Comparison of ENCODE assay signal across 8 mouse cellular contexts in the genomic region with DNA sequence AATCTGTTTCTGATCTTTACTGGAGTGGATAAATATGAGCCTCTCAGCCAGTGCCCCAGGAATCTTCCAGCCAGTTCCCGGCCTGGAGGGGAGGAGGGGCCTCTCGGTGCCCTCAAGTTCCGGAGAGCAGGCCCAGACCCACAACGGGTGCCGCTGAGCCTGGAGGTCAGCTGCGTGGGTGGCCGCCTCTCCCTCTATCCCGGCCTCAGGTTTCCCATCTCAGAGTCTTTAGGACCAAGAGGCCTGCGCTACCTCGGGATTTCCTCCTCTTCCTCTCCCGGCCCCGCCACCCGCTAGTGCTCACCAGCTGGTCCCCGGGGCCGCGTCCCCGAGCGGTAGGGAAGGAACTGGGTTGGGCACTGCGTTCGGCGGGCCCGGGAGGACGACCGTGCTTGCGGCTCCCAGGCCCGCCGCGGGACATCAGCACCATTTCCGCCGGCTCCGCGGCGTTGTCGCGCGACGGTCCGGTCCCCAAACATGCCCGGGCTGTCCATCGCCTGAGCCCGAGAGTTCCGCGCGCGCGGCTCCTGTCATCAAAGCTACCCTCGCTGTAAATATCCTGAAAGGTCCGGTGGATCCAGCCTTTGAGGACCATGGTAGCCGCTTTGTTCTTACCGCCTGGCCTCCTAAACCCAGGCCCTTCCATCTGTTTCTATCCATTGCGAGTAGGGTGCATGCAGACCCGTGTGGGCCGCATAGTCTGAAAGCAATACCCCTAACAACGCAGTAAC. TPM values are rescaled to one million over a fixed set of nuclear protein-coding genes. Genes with fewer than 3 reads are reported as not detected.
DNase-seq lines count a peak whose midpoint lies in the region; ATAC-seq and TF ChIP-seq lines count a peak whose summit lies in the region.

No protein-coding gene starts in this region.

- peak overlapping the region; percentile 95 for H3K9ac ChIP-seq in embryonic facial prominence, embryonic 14.5 days (ENCODE audit: low read depth, low read length)
- peak overlapping the region; percentile 93 for H3K9ac ChIP-seq in heart, embryonic 13.5 days
- peak overlapping the region; percentile 98 for H3K9ac ChIP-seq in kidney, postnatal 0 days (ENCODE audit: low read depth, low read length)
- peak overlapping the region; percentile 96 for H3K9ac ChIP-seq in neural tube, embryonic 15.5 days (replicated peaks)

- TF ChIP-seq CTCF in kidney, postnatal 0 days (IDR thresholded peaks at IDR 0.05; ENCODE audit: low read depth) = no peak
- TF ChIP-seq CTCF in testis, adult 2 months (IDR thresholded peaks at IDR 0.05; ENCODE audit: control insufficient read depth, insufficient read depth, insufficient replicate concordance, low read depth, low read length) = no peak

- 3% methylated on average over 48 of the region's 54 CpGs for WGBS in embryonic facial prominence, embryonic 14.5 days
- WGBS in heart, embryonic 13.5 days = 3% methylated on average over 53 of the region's 54 CpGs
- 2% methylated on average over 53 of the region's 54 CpGs for WGBS in kidney, postnatal 0 days
- 3% methylated on average over 49 of the region's 54 CpGs for WGBS in neural tube, embryonic 15.5 days

- H3K4me2 ChIP-seq in embryonic facial prominence, embryonic 14.5 days (ENCODE audit: low read depth, low read length) = peak overlapping the region; percentile 58
- H3K4me2 ChIP-seq in heart, embryonic 13.5 days = peak overlapping the region; percentile 76
- peak overlapping the region; percentile 77 for H3K4me2 ChIP-seq in kidney, postnatal 0 days (ENCODE audit: low read length)
- peak overlapping the region; percentile 74 for H3K4me2 ChIP-seq in neural tube, embryonic 15.5 days

- peak overlapping the region; percentile 94 for H3K27ac ChIP-seq in embryonic facial prominence, embryonic 14.5 days (replicated peaks; ENCODE audit: low read depth, low read length)
- peak overlapping the region; percentile 90 for H3K27ac ChIP-seq in heart, embryonic 13.5 days (replicated peaks)
- peak overlapping the region; percentile 96 for H3K27ac ChIP-seq in kidney, postnatal 0 days
- H3K27ac ChIP-seq in neural tube, embryonic 15.5 days (replicated peaks) = peak overlapping the region; percentile 85
- H3K27ac ChIP-seq in testis, adult 2 months (ENCODE audit: control insufficient read depth, insufficient read depth, low read depth, low read length) = peak overlapping the region; percentile 79

- H3K4me1 ChIP-seq in embryonic facial prominence, embryonic 14.5 days (ENCODE audit: control insufficient read depth, insufficient read depth, low read length) = peaks cover 18% of the 10 kb centered on the region
- peaks cover 18% of the 10 kb centered on the region for H3K4me1 ChIP-seq in heart, embryonic 13.5 days
- peaks cover 7% of the 10 kb centered on the region for H3K4me1 ChIP-seq in kidney, postnatal 0 days (replicated peaks; ENCODE audit: insufficient read depth, low read length)
- peaks cover 24% of the 10 kb centered on the region for H3K4me1 ChIP-seq in neural tube, embryonic 15.5 days
- peaks cover 7% of the 10 kb centered on the region for H3K4me1 ChIP-seq in testis, adult 2 months (ENCODE audit: control insufficient read depth, insufficient read depth, low read length)

- H3K36me3 ChIP-seq in embryonic facial prominence, embryonic 14.5 days (ENCODE audit: control insufficient read depth, insufficient read depth, low read length) = peaks cover 10% of the 10 kb centered on the region
- peaks cover 31% of the 10 kb centered on the region for H3K36me3 ChIP-seq in heart, embryonic 13.5 days
- peaks cover 9% of the 10 kb centered on the region; the same call in 1 of the 2 replicates for H3K36me3 ChIP-seq in kidney, postnatal 0 days (ENCODE audit: insufficient read depth, low read length)
- H3K36me3 ChIP-seq in neural tube, embryonic 15.5 days = peaks cover 5% of the 10 kb centered on the region
- H3K36me3 ChIP-seq in testis, adult 2 months (ENCODE audit: control insufficient read depth, insufficient read depth, low read length) = no peaks in the 10 kb centered on the region

- TF ChIP-seq POLR2A in testis, adult 2 months (IDR thresholded peaks at IDR 0.05; ENCODE audit: control insufficient read depth, low read depth, low read length) = peak; percentile 68

- H3K27me3 ChIP-seq in embryonic facial prominence, embryonic 14.5 days (replicated peaks; ENCODE audit: control insufficient read depth, insufficient read depth, low read length) = no peaks in the 10 kb centered on the region
- no peaks in the 10 kb centered on the region for H3K27me3 ChIP-seq in heart, embryonic 13.5 days (replicated peaks)
- no peaks in the 10 kb centered on the region for H3K27me3 ChIP-seq in kidney, postnatal 0 days (ENCODE audit: insufficient read depth, low read length)
- H3K27me3 ChIP-seq in neural tube, embryonic 15.5 days (replicated peaks) = no peaks in the 10 kb centered on the region
- no peaks in the 10 kb centered on the region for H3K27me3 ChIP-seq in testis, adult 2 months (ENCODE audit: control insufficient read depth, insufficient read depth, low read length)

- peak; percentile 74 for ATAC-seq in embryonic facial prominence, embryonic 14.5 days (ENCODE audit: low read depth)
- ATAC-seq in heart, embryonic 13.5 days (ENCODE audit: extremely low read depth, insufficient number of reproducible peaks, low FRiP score, low TSS enrichment) = peak; percentile 24; the same call in 1 of the 2 replicates
- ATAC-seq in kidney, postnatal 0 days (replicated peaks; ENCODE audit: low FRiP score, low read depth) = peak; percentile 64
- ATAC-seq in neural tube, embryonic 15.5 days (ENCODE audit: low FRiP score) = peak; percentile 74; the same call in 1 of the 2 replicates

- DNase-seq in CD4-positive helper T cell, adult 2 months (ENCODE audit: low read depth, low spot score) = peak; percentile 84
- peak; percentile 84 for DNase-seq in adrenal gland, postnatal 25 days
- DNase-seq in embryonic facial prominence, embryonic 14.5 days (ENCODE audit: low spot score) = peak; percentile 68
- peak; percentile 79 for DNase-seq in kidney, postnatal 0 days (ENCODE audit: low spot score)
- peak; percentile 70 to 72 for DNase-seq in lung, adult 18-20 months

- peak overlapping the region; percentile 81 for H3K4me3 ChIP-seq in embryonic facial prominence, embryonic 14.5 days (ENCODE audit: low read depth, low read length)
- peak overlapping the region; percentile 79 for H3K4me3 ChIP-seq in heart, embryonic 13.5 days
- peak overlapping the region; percentile 91 for H3K4me3 ChIP-seq in kidney, postnatal 0 days (replicated peaks; ENCODE audit: low read depth, low read length)
- H3K4me3 ChIP-seq in neural tube, embryonic 15.5 days (replicated peaks) = peak overlapping the region; percentile 74
- H3K4me3 ChIP-seq in testis, adult 2 months (ENCODE audit: control insufficient read depth, low read depth, low read length) = peak overlapping the region; percentile 94

- no peaks in the 10 kb centered on the region for H3K9me3 ChIP-seq in embryonic facial prominence, embryonic 14.5 days (ENCODE audit: control insufficient read depth, low read length)
- H3K9me3 ChIP-seq in heart, embryonic 13.5 days = no peaks in the 10 kb centered on the region
- H3K9me3 ChIP-seq in kidney, postnatal 0 days (replicated peaks; ENCODE audit: low read length) = no peaks in the 10 kb centered on the region
- no peaks in the 10 kb centered on the region for H3K9me3 ChIP-seq in neural tube, embryonic 15.5 days (replicated peaks)

RNA-seq across cellular contexts. Expression of gene Pigq, which starts 3.1 kb away (rescaled TPM):
- 110 and 113 TPM in 2 replicates for total RNA-seq in adrenal gland, postnatal 25 days (2021)
- 51.8 and 52.2 TPM in 2 replicates for polyA plus RNA-seq in embryonic facial prominence, embryonic 14.5 days (2014; fragmentation: Nextera tagmentation; extraction: Ambion mirVana)
- 60.4 and 62.1 TPM in 2 replicates for polyA plus RNA-seq in heart, embryonic 13.5 days (2015; fragmentation: Nextera tagmentation; extraction: Ambion mirVana)
- polyA plus RNA-seq in kidney, postnatal 0 days (2015; fragmentation: Nextera tagmentation; extraction: Ambion mirVana) = 69.5 and 70.2 TPM in 2 replicates
- 71.9 and 78.2 TPM in 2 replicates for polyA plus RNA-seq in neural tube, embryonic 15.5 days (2015; fragmentation: Nextera tagmentation; extraction: Ambion mirVana)
- 21.4 and 24.4 TPM in 2 replicates for polyA plus RNA-seq in testis, adult 2 months (2012; rRNA removed)

RNA-seq across cellular contexts. Expression of gene Nhlrc4, which starts 3.1 kb away (rescaled TPM):
- total RNA-seq in adrenal gland, postnatal 25 days (2021) = not detected in 2 replicates
- 0.99 TPM in 1 of 2 replicates, not detected in the other for polyA plus RNA-seq in embryonic facial prominence, embryonic 14.5 days (2014; fragmentation: Nextera tagmentation; extraction: Ambion mirVana)
- 0.06 TPM in 1 of 2 replicates, not detected in the other for polyA plus RNA-seq in heart, embryonic 13.5 days (2015; fragmentation: Nextera tagmentation; extraction: Ambion mirVana)
- 1.1 and 2.5 TPM in 2 replicates for polyA plus RNA-seq in kidney, postnatal 0 days (2015; fragmentation: Nextera tagmentation; extraction: Ambion mirVana)
- polyA plus RNA-seq in neural tube, embryonic 15.5 days (2015; fragmentation: Nextera tagmentation; extraction: Ambion mirVana) = not detected in 2 replicates
- polyA plus RNA-seq in testis, adult 2 months (2012; rRNA removed) = 0.40 and 0.69 TPM in 2 replicates

RNA-seq across cellular contexts. Expression of gene A930017K11Rik, which starts 10.7 kb away (rescaled TPM):
- total RNA-seq in adrenal gland, postnatal 25 days (2021) = not detected in 2 replicates
- polyA plus RNA-seq in embryonic facial prominence, embryonic 14.5 days (2014; fragmentation: Nextera tagmentation; extraction: Ambion mirVana) = 0.16 TPM in 1 of 2 replicates, not detected in the other
- 0.13 and 0.15 TPM in 2 replicates for polyA plus RNA-seq in heart, embryonic 13.5 days (2015; fragmentation: Nextera tagmentation; extraction: Ambion mirVana)
- polyA plus RNA-seq in kidney, postnatal 0 days (2015; fragmentation: Nextera tagmentation; extraction: Ambion mirVana) = 6.8 and 7.2 TPM in 2 replicates
- 0.24 TPM in 1 of 2 replicates, not detected in the other for polyA plus RNA-seq in neural tube, embryonic 15.5 days (2015; fragmentation: Nextera tagmentation; extraction: Ambion mirVana)
- polyA plus RNA-seq in testis, adult 2 months (2012; rRNA removed) = 0.10 and 0.20 TPM in 2 replicates

RNA-seq across cellular contexts. Expression of gene Rab40c, which starts 22.1 kb away (rescaled TPM):
- total RNA-seq in adrenal gland, postnatal 25 days (2021) = 33.0 and 36.9 TPM in 2 replicates
- 17.1 and 19.7 TPM in 2 replicates for polyA plus RNA-seq in embryonic facial prominence, embryonic 14.5 days (2014; fragmentation: Nextera tagmentation; extraction: Ambion mirVana)
- 16.1 and 16.4 TPM in 2 replicates for polyA plus RNA-seq in heart, embryonic 13.5 days (2015; fragmentation: Nextera tagmentation; extraction: Ambion mirVana)
- polyA plus RNA-seq in kidney, postnatal 0 days (2015; fragmentation: Nextera tagmentation; extraction: Ambion mirVana) = 20.4 and 22.1 TPM in 2 replicates
- polyA plus RNA-seq in neural tube, embryonic 15.5 days (2015; fragmentation: Nextera tagmentation; extraction: Ambion mirVana) = 46.2 and 50.5 TPM in 2 replicates
- 30.2 and 31.9 TPM in 2 replicates for polyA plus RNA-seq in testis, adult 2 months (2012; rRNA removed)

RNA-seq across cellular contexts. Expression of gene Capn15, which starts 43.9 kb away (rescaled TPM):
- 22.8 and 24.5 TPM in 2 replicates for total RNA-seq in adrenal gland, postnatal 25 days (2021)
- 25.2 and 25.8 TPM in 2 replicates for polyA plus RNA-seq in embryonic facial prominence, embryonic 14.5 days (2014; fragmentation: Nextera tagmentation; extraction: Ambion mirVana)
- polyA plus RNA-seq in heart, embryonic 13.5 days (2015; fragmentation: Nextera tagmentation; extraction: Ambion mirVana) = 9.3 and 10.6 TPM in 2 replicates
- 17.0 and 19.8 TPM in 2 replicates for polyA plus RNA-seq in kidney, postnatal 0 days (2015; fragmentation: Nextera tagmentation; extraction: Ambion mirVana)
- 20.1 and 22.5 TPM in 2 replicates for polyA plus RNA-seq in neural tube, embryonic 15.5 days (2015; fragmentation: Nextera tagmentation; extraction: Ambion mirVana)
- polyA plus RNA-seq in testis, adult 2 months (2012; rRNA removed) = 20.1 and 22.1 TPM in 2 replicates

Comparison
In these comparisons a context has a peak if more than half of its experiments do, and no peak if none do; other contexts are left out.
1. Peak in every context shown above with its lines: DNase-seq, ATAC-seq, H3K4me3 ChIP-seq and H3K27ac ChIP-seq.
2. ATAC-seq: peak in every context shown above with its lines; median percentile 74 in embryonic facial prominence, embryonic 14.5 days; 74 in neural tube, embryonic 15.5 days; 64 in kidney, postnatal 0 days; 24 in heart, embryonic 13.5 days.